Mouse (Mus musculus): ENCODE results near the gene Cep112.

GRCm38 (mm10) chr11:108449811-108450210 is 24.8 kb downstream of the Cep112 start:
- TF ChIP-seq TAL1 (IDR thresholded peaks at IDR 0.05; ENCODE audit: low read length) (no peak), GATA1 (IDR thresholded peaks at IDR 0.05; ENCODE audit: low read length) (no peak)

Measured in erythroblast, embryonic 14.5 days (primary cell).